Mouse (Mus musculus): ENCODE results near the gene Sorbs2.

- no peak for TF ChIP-seq CTCF (IDR thresholded peaks at IDR 0.05; ENCODE audit: low read depth, low read length)
- TF ChIP-seq POLR2A (IDR thresholded peaks at IDR 0.05; ENCODE audit: borderline replicate concordance, low read depth, low read length): no peak
These were observed 168.3 kb downstream of the Sorbs2 start for GRCm38 (mm10) chr8:45675821-45676279.

All from bone marrow macrophage, adult 2 months (primary cell).